Mouse (Mus musculus): ENCODE results near the gene Zfp617. TPM values are rescaled to one million over a fixed set of nuclear protein-coding genes. Genes with fewer than 3 reads are reported as not detected.
"Not testable (repeated sequence)": the region's sequence is repeated elsewhere in the genome, so short reads cannot be mapped to it uniquely, and the experiment has no call there.

Gene Zfp617
- polyA plus RNA-seq, 1 experiment from 2014 or later, result 34.0 TPM

DNA sequence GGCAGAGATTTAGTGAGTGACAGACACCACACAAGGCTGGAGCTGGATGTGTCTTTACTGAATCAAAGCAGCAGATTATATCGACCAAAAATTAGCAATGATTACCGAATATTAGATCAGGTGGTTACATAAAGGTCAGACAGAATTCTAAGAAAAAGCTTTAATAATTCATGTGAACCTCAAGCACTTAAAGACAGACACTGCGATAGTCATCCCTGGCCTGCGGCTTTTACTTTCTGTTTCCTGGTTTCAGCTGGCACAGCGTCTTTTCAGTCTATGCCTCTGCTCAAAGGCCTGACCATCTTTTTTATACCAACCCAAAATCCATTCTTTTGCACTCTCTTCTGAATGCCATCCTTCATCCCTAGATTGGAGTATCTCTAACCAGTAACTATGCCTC is 40.2 kb downstream of the Zfp617 start:
- H3K9me3 ChIP-seq (ENCODE audit: control insufficient read depth, low read length), result no peaks in the 10 kb centered on the region; the same call in 1 of the 2 replicates
- no peak overlapping the region for H3K27ac ChIP-seq (replicated peaks; ENCODE audit: low read depth, low read length)
- no peaks in the 10 kb centered on the region for H3K4me1 ChIP-seq (ENCODE audit: control insufficient read depth, insufficient read depth, low read length)
- H3K9ac ChIP-seq (ENCODE audit: low read length), result no peak overlapping the region
- H3K27me3 ChIP-seq (ENCODE audit: control insufficient read depth, insufficient read depth, low read length), result no peaks in the 10 kb centered on the region
- no peak for ATAC-seq (ENCODE audit: insufficient number of reproducible peaks, low FRiP score, low TSS enrichment, low read depth)
- 88% methylated on average over 5 of the region's 5 CpGs for WGBS
- no peaks in the 10 kb centered on the region for H3K36me3 ChIP-seq (ENCODE audit: control insufficient read depth, insufficient read depth, low read length)
- H3K4me2 ChIP-seq (ENCODE audit: low read depth, severe bottlenecking), result no peak overlapping the region
- H3K4me3 ChIP-seq (ENCODE audit: low read depth, low read length), result no peak overlapping the region
- DNase-seq (ENCODE audit: low spot score), result no peak

DNA sequence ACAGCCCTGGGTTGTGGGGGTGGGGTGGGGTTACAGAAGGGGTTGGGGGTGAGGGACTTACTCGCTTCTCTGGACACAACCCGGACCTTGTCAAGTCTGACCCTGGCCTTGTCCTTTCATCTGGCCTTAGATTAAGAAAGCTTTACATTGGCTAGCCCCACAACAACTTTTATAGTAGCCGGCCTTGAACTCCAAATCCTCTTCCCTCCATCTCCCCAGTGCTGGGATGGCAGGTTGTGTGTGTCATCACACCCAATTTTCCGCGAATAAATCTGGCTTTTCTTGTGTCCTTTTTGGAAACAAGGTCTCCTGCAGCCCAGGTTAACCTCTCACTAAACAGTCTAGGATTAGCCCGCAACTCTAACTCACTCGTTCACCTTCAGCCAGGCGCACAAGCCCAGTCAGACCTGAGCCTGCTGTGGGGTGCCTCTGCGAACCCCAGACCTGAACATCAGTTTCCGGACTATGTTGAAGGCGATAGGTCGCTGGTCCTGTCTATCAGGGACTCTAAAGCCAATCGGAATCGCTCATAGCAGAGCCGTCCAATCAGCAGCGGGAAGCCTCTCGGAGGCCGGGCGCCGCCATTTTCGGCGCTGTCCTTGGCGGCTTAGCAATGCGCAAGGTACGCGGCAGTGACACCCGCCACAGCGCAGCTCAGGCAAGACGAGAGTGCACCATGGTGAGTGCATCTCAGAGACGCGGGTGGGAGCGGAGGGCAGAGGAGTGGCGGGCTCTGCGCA is 42.2 kb downstream of the Zfp617 start, which contains the start of gene Zfp961:
Gene Zfp961, plus strand, starts transcription at position 557 of the 740 bp plus-strand sequence.
- peak; percentile 99 for DNase-seq (ENCODE audit: low spot score)
- ATAC-seq (ENCODE audit: insufficient number of reproducible peaks, low FRiP score, low TSS enrichment, low read depth), result peak; percentile 100
- Histone ChIP-seq H3K4me2 (ENCODE audit: low read depth, severe bottlenecking) (peak within 1 kb of the TSS; percentile 44), H3K27me3 (ENCODE audit: control insufficient read depth, insufficient read depth, low read length) (no peaks in the 10 kb centered on the region), H3K27ac (replicated peaks; ENCODE audit: low read depth, low read length) (0 out of 2 replicates have a peak within 1 kb of the TSS, but pooled peaks have one; percentile 22), H3K36me3 (ENCODE audit: control insufficient read depth, insufficient read depth, low read length) (no peaks in the 10 kb centered on the region; the same call in 1 of the 2 replicates), H3K9me3 (ENCODE audit: control insufficient read depth, low read length) (no peaks in the 10 kb centered on the region; the same call in 1 of the 2 replicates), H3K4me3 (ENCODE audit: low read depth, low read length) (peak within 1 kb of the TSS; percentile 77), H3K9ac (ENCODE audit: low read length) (peak within 1 kb of the TSS; percentile 84), H3K4me1 (ENCODE audit: control insufficient read depth, insufficient read depth, low read length) (no peaks in the 10 kb centered on the region)
- WGBS, result 4% methylated on average over 34 of the region's 34 CpGs

DNA sequence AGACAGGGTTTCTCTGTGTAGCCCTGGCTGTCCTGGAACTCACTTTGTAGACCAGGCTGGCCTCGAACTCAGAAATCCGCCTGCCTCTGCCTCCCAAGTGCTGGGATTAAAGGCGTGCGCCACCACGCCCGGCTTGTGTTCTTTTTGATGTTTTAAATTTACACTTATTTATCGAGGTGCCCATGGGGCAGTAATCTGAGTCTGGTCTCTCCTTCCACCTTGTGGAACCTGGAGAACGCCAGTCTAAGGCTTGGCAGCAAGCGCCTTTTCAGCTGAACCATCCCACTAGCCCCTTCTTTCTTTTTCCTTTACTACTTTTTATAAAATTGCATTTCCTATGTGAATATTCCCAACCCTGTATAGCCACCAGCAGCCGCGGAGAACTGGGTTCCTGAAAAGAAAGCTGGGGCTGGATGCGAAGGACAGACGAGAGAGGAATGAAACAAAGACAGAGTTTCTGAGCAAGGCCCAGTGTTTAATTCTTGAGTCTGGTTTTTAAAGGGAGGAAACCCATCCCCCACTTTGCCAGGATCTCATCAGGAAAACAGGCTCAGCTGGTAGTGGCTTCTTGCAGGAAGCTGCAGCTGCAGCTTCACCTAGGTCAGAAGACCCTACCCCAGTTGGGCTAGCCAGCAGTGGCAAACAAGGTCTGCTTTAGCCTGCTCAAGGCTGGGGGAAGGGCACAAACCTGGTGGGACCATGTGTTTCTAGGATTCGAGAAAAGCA is 43.2 kb downstream of the Zfp617 start:
- Histone ChIP-seq H3K36me3 (ENCODE audit: control insufficient read depth, insufficient read depth, low read length) (no peaks in the 10 kb centered on the region; the same call in 1 of the 2 replicates), H3K4me1 (ENCODE audit: control insufficient read depth, insufficient read depth, low read length) (no peaks in the 10 kb centered on the region), H3K9ac (ENCODE audit: low read length) (peak overlapping the region; percentile 84), H3K27ac (replicated peaks; ENCODE audit: low read depth, low read length) (0 out of 2 replicates have a peak overlapping the region, but pooled peaks have one; percentile 22), H3K9me3 (ENCODE audit: control insufficient read depth, low read length) (no peaks in the 10 kb centered on the region; the same call in 1 of the 2 replicates), H3K4me2 (ENCODE audit: low read depth, severe bottlenecking) (peak overlapping the region; percentile 44), H3K27me3 (ENCODE audit: control insufficient read depth, insufficient read depth, low read length) (no peaks in the 10 kb centered on the region), H3K4me3 (ENCODE audit: low read depth, low read length) (peak overlapping the region; percentile 77)
- no peak for ATAC-seq (ENCODE audit: insufficient number of reproducible peaks, low FRiP score, low TSS enrichment, low read depth)
- 48% methylated on average over 13 of the region's 14 CpGs for WGBS
- DNase-seq (ENCODE audit: low spot score), result peak; percentile 32

DNA sequence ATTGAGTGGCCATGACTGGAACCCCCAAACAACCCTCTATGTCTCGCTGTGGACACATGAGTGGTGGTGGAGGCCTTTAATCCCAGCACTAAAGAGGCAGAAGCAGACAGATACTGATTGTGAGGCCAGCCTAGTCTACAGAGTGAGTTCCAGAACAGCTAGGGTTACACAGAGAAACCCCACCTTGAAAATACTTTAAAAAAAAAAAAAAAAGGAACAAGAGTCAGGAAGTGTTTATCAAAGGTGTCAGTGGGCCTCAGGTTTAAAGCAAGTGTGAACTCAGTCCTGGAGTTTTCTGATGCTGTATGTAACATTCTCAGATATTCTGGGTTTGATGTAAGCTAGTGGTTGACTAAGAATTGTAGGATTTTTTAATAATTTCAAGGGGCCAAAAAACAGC is 44.1 kb downstream of the Zfp617 start:
- H3K9ac ChIP-seq (ENCODE audit: low read length), result no peak overlapping the region
- no peak overlapping the region for H3K4me2 ChIP-seq (ENCODE audit: low read depth, severe bottlenecking)
- WGBS, result 97% methylated on average over 1 of the region's 1 CpGs
- H3K4me1 ChIP-seq (ENCODE audit: control insufficient read depth, insufficient read depth, low read length), result no peaks in the 10 kb centered on the region
- no peaks in the 10 kb centered on the region for H3K27me3 ChIP-seq (ENCODE audit: control insufficient read depth, insufficient read depth, low read length)
- H3K27ac ChIP-seq (replicated peaks; ENCODE audit: low read depth, low read length), result no peak overlapping the region
- H3K36me3 ChIP-seq (ENCODE audit: control insufficient read depth, insufficient read depth, low read length), result no peaks in the 10 kb centered on the region; the same call in 1 of the 2 replicates
- no peaks in the 10 kb centered on the region; the same call in 1 of the 2 replicates for H3K9me3 ChIP-seq (ENCODE audit: control insufficient read depth, low read length)
- H3K4me3 ChIP-seq (ENCODE audit: low read depth, low read length), result no peak overlapping the region
- no peak for ATAC-seq (ENCODE audit: insufficient number of reproducible peaks, low FRiP score, low TSS enrichment, low read depth)
- peak; percentile 18 for DNase-seq (ENCODE audit: low spot score)

DNA sequence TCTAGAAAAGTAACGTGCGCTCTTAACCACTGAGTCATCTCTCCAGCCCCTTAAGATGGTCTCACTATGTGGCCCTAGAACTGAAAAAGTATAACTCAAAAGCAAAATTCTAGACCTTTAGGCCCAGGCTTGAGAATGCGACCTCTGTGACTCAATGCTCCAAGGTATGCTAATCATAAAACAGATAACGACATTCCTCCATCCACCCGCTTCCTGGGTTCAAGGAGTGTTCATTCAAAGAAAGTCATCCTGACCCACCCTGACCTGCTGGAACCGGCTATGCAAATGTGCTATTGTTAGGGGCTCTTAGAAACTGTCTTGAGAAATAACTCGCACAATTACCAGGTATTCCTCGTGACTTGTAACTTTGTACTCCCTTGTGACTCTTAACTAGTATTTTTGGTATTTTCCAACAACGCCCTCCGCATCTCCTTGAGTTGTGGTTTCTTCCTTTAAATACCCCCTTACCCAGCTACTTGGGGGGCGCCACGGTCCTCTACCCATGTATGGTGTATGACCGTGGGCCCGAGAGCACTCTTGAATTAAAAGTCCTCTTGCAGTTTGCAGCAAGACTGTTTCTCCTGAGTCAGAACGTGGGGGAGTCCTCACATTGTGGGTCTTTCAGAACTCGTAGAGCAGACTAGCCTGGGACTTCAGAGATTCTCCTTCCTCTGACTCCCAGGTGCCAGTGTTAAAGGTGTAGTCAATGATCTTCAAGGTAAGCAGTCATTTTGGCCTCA is 44.7 kb downstream of the Zfp617 start:
- not testable (repeated sequence) for DNase-seq (ENCODE audit: low spot score); H3K36me3 ChIP-seq (ENCODE audit: control insufficient read depth, insufficient read depth, low read length); ATAC-seq (ENCODE audit: insufficient number of reproducible peaks, low FRiP score, low TSS enrichment, low read depth); H3K27ac ChIP-seq (replicated peaks; ENCODE audit: low read depth, low read length); H3K4me1 ChIP-seq (ENCODE audit: control insufficient read depth, insufficient read depth, low read length); H3K4me3 ChIP-seq (ENCODE audit: low read depth, low read length); H3K4me2 ChIP-seq (ENCODE audit: low read depth, severe bottlenecking); H3K27me3 ChIP-seq (ENCODE audit: control insufficient read depth, insufficient read depth, low read length); H3K9ac ChIP-seq (ENCODE audit: low read length); H3K9me3 ChIP-seq (ENCODE audit: control insufficient read depth, low read length)
- whole genome bisulfite sequencing, result 95% methylated on average over 16 of the region's 16 CpGs

DNA sequence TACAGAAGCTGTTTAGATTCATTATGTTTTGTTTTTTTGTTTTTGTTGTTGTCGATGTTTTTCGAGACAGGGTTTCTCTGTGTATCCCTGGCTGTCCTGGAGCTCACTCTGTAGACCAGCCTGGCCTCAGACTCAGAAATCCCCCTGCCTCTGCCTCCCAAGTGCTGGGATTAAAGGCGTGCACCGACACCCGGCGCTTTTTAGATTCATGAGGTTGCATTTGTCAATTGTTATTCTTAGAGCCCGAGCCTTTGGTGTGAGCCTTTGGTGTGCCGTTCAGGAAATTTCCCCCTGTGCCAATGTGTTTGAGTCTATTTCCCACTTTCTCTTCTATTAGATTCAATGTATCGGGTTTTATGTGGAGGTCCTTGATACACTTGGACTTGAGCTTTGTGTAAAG is 46.2 kb downstream of the Zfp617 start:
- H3K4me2 ChIP-seq (ENCODE audit: low read depth, severe bottlenecking), result no peak overlapping the region
- 92% methylated on average over 9 of the region's 9 CpGs for WGBS
- H3K36me3 ChIP-seq (ENCODE audit: control insufficient read depth, insufficient read depth, low read length), result no peaks in the 10 kb centered on the region; the same call in 1 of the 2 replicates
- H3K9ac ChIP-seq (ENCODE audit: low read length), result no peak overlapping the region
- no peaks in the 10 kb centered on the region; the same call in 1 of the 2 replicates for H3K9me3 ChIP-seq (ENCODE audit: control insufficient read depth, low read length)
- no peaks in the 10 kb centered on the region for H3K4me1 ChIP-seq (ENCODE audit: control insufficient read depth, insufficient read depth, low read length)
- no peaks in the 10 kb centered on the region for H3K27me3 ChIP-seq (ENCODE audit: control insufficient read depth, insufficient read depth, low read length)
- DNase-seq (ENCODE audit: low spot score), result no peak
- no peak for ATAC-seq (ENCODE audit: insufficient number of reproducible peaks, low FRiP score, low TSS enrichment, low read depth)
- H3K4me3 ChIP-seq (ENCODE audit: low read depth, low read length), result no peak overlapping the region
- H3K27ac ChIP-seq (replicated peaks; ENCODE audit: low read depth, low read length), result no peak overlapping the region

DNA sequence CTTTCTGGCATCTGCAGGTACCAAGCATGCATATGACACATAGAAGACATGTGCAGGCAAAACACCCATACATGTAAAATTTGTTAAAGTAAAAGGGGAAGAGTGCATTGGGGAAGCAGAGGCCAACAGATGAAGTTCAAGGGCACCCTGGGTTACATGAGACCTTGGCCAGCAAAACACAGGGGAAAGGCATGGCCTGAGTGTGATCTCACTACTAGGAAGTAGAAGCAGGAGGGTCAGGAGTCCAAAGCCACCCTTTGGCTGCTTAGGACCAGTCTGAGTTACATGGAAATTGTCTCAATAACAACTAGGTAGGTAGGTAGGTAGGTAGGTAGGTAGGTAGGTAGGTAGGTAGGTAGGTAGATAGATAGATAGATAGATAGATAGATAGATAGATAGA is 52.0 kb downstream of the Zfp617 start:
- no peak for DNase-seq (ENCODE audit: low spot score)
- no peaks in the 10 kb centered on the region for H3K4me1 ChIP-seq (ENCODE audit: control insufficient read depth, insufficient read depth, low read length)
- ATAC-seq (ENCODE audit: insufficient number of reproducible peaks, low FRiP score, low TSS enrichment, low read depth), result no peak
- H3K36me3 ChIP-seq (ENCODE audit: control insufficient read depth, insufficient read depth, low read length), result peaks cover 3% of the 10 kb centered on the region; the same call in 1 of the 2 replicates
- no peak overlapping the region for H3K27ac ChIP-seq (replicated peaks; ENCODE audit: low read depth, low read length)
- no peak overlapping the region for H3K4me3 ChIP-seq (ENCODE audit: low read depth, low read length)
- H3K9me3 ChIP-seq (ENCODE audit: control insufficient read depth, low read length), result no peaks in the 10 kb centered on the region
- H3K27me3 ChIP-seq (ENCODE audit: control insufficient read depth, insufficient read depth, low read length), result no peaks in the 10 kb centered on the region
- H3K4me2 ChIP-seq (ENCODE audit: low read depth, severe bottlenecking), result no peak overlapping the region
- H3K9ac ChIP-seq (ENCODE audit: low read length), result no peak overlapping the region

DNA sequence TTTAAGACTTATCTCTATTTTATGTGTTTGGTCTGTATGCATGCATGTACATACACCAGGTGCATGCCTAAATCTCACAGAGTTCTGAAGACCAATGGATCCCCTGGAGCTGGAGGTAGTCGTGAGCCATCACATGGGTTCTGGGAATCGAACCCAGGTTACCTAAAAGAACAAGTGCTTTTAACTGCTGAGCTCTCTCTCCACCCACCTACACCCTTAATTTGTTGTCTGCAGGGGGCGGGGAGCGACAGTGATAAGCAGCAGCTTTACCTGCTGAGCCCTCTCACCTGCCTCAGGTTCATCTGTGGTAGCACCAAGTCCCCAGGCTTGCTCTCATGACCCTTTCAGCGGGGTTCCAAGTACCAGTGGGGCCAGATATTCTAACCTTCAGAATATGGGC is 53.4 kb downstream of the Zfp617 start:
- Histone ChIP-seq H3K4me1 (ENCODE audit: control insufficient read depth, insufficient read depth, low read length) (no peaks in the 10 kb centered on the region), H3K4me3 (ENCODE audit: low read depth, low read length) (no peak overlapping the region), H3K9me3 (ENCODE audit: control insufficient read depth, low read length) (no peaks in the 10 kb centered on the region), H3K4me2 (ENCODE audit: low read depth, severe bottlenecking) (no peak overlapping the region), H3K27ac (replicated peaks; ENCODE audit: low read depth, low read length) (no peak overlapping the region), H3K27me3 (ENCODE audit: control insufficient read depth, insufficient read depth, low read length) (no peaks in the 10 kb centered on the region), H3K9ac (ENCODE audit: low read length) (no peak overlapping the region), H3K36me3 (ENCODE audit: control insufficient read depth, insufficient read depth, low read length) (peaks cover 13% of the 10 kb centered on the region)
- ATAC-seq (ENCODE audit: insufficient number of reproducible peaks, low FRiP score, low TSS enrichment, low read depth), result no peak
- 88% methylated on average over 5 of the region's 5 CpGs for WGBS
- no peak for DNase-seq (ENCODE audit: low spot score)
